Mouse (Mus musculus) liver, embryonic 14.5 days (tissue): ENCODE results near the gene Wbp1l. TPM values are rescaled to one million over a fixed set of nuclear protein-coding genes. Genes with fewer than 3 reads are reported as not detected.
"Not testable (repeated sequence)": the region's sequence is repeated elsewhere in the genome, so short reads cannot be mapped to it uniquely, and the experiment has no call there.

Experiments
- ATAC-seq: fragments of 200-750 bp; cut with Nextera tagmentation; 2 replicates; pipeline ENCODE4 v1.8.0; 2017; ENCODE audit warnings: moderate number of reproducible peaks, mild to moderate bottlenecking, moderate library complexity; ENCODE audit not compliant: insufficient read depth
- DNase-seq, 3 experiments: peaks; one replicate each; pipeline ENCODE4 v3.0.0-alpha.2; 2012 to 2013; ENCODE audit warnings: low read depth in 3 of 3, low spot score in 3 of 3
- H3K27ac ChIP-seq: fragments of 300-500 bp; sonication (generic); 2 replicates; pipeline ENCODE4 v1.5.1; 2014; ENCODE audit warnings: moderate library complexity, mild to moderate bottlenecking, control low read depth, inconsistent platforms
- H3K27me3 ChIP-seq: fragments of 300-500 bp; sonication (generic); 2 replicates; pipeline ENCODE4 v1.6.1; 2014; ENCODE audit warnings: mild to moderate bottlenecking, low read length, moderate library complexity; ENCODE audit not compliant: control insufficient read depth, insufficient read depth
- H3K36me3 ChIP-seq: fragments of 300-500 bp; sonication (generic); replicated peaks from 2 replicates; pipeline ENCODE4 v1.6.1; 2014; ENCODE audit warnings: low read depth; ENCODE audit not compliant: control insufficient read depth, insufficient read depth
- H3K4me1 ChIP-seq, 2 experiments: fragments of 200-500 bp in 1 of 2; fragments of 300-500 bp in 1 of 2; sonication (generic) in 1 of 2; replicated peaks; 2 replicates each; pipeline ENCODE4 v1.6.1; 2012 to 2014; ENCODE audit warnings: antibody characterized with exemption in 1 of 2, inconsistent platforms in 1 of 2, low read length in 1 of 2; ENCODE audit not compliant: control insufficient read depth in 2 of 2, insufficient read depth in 2 of 2
- H3K4me2 ChIP-seq: fragments of 300-500 bp; sonication (generic); 2 replicates; pipeline ENCODE4 v1.6.1; 2014; ENCODE audit warnings: low read depth, mild to moderate bottlenecking, control low read depth, moderate library complexity
- H3K4me3 ChIP-seq, 2 experiments: fragments of 200-500 bp in 1 of 2; fragments of 300-500 bp in 1 of 2; sonication (generic) in 1 of 2; 2 replicates each; pipeline ENCODE4 v1.5.1; 2012 to 2014; ENCODE audit warnings: low read depth in 2 of 2, low read length in 2 of 2, mild to moderate bottlenecking in 2 of 2, control low read depth in 1 of 2, inconsistent platforms in 1 of 2, moderate library complexity in 1 of 2; ENCODE audit not compliant: insufficient read depth in 1 of 2
- H3K9ac ChIP-seq: fragments of 300-500 bp; sonication (generic); replicated peaks from 2 replicates; pipeline ENCODE4 v1.6.1; 2014; ENCODE audit warnings: mild to moderate bottlenecking, control low read depth, moderate library complexity
- H3K9me3 ChIP-seq: fragments of 300-500 bp; sonication (generic); 2 replicates; pipeline ENCODE4 v1.6.1; 2016; ENCODE audit warnings: low read length, mixed read lengths; ENCODE audit not compliant: control insufficient read depth
- CTCF ChIP-seq: IDR thresholded peaks from 2 replicates; pipeline ENCODE4 v1.5.1; 2016; ENCODE audit warnings: antibody characterized with exemption, low read depth, control low read depth
- EP300 ChIP-seq: IDR thresholded peaks from 2 replicates; pipeline ENCODE4 v1.6.1; 2016; ENCODE audit warnings: antibody characterized with exemption, low read depth
- WGBS: fragments of 180-500 bp; shearing (Covaris S2); extraction: QIAGEN DNeasy Blood & Tissue Kit; methylation state at CpG from one replicate; pipeline ENCODE4 v1.1.7; 2014; ENCODE audit not compliant: insufficient replicate concordance; 5-methylcytosine and 5-hydroxymethylcytosine counted together
- polyA plus RNA-seq, 2 experiments: library from polyadenylated mRNA; depleted of rRNA in 1 of 2; stranded (reverse) in 1 of 2; unstranded in 1 of 2; fragments of >200 nt; fragmentation: Nextera tagmentation in 1 of 2; extraction: Ambion mirVana in 1 of 2; gene quantifications; 2 replicates each; pipeline versions ENCODE4 v1.2.1 to v1.2.3; 2012 to 2014

The Wbp1l gene
- polyA plus RNA-seq, 2 experiments: 9.8 to 10.6 TPM

- Histone ChIP-seq H3K9ac (no peak overlapping the region), H3K9me3 (no peaks in the 10 kb centered on the region), H3K27ac (no peak overlapping the region), H3K4me3 (no peak overlapping the region), H3K4me2 (no peak overlapping the region), H3K4me1 (peaks cover 11% of the 10 kb centered on the region in 2 experiments), H3K36me3 (no peaks in the 10 kb centered on the region), H3K27me3 (no peaks in the 10 kb centered on the region)
- ATAC-seq: no peak
- DNase-seq: no peak
- 74% methylated on average over 12 of the region's 12 CpGs for WGBS
- no peak for TF ChIP-seq CTCF
- TF ChIP-seq EP300: no peak
These were observed 40.3 kb upstream of the Wbp1l start for GRCm38 (mm10) chr19:46558631-46559030.

GRCm38 (mm10) chr19:46562132-46562531, 36.8 kb upstream of the Wbp1l start:
- H3K4me1 ChIP-seq: peaks cover 0 to 3% of the 10 kb centered on the region in 2 experiments; a peak in 1 of 4 replicates
- DNase-seq (peak in 1 of 3 experiments; percentile 44), ATAC-seq (peak; percentile 51; the same call in 1 of the 2 replicates)
- no peak overlapping the region for H3K4me2 ChIP-seq
- no peaks in the 10 kb centered on the region for H3K36me3 ChIP-seq
- no peak overlapping the region for H3K27ac ChIP-seq
- H3K9ac ChIP-seq: no peak overlapping the region
- no peaks in the 10 kb centered on the region for H3K27me3 ChIP-seq
- 33% methylated on average over 1 of the region's 1 CpGs for WGBS
- no peak overlapping the region for H3K4me3 ChIP-seq
- H3K9me3 ChIP-seq: no peaks in the 10 kb centered on the region
- no peak for TF ChIP-seq EP300
- TF ChIP-seq CTCF: peak; percentile 89

- no peak overlapping the region for H3K4me2 ChIP-seq
- 78% methylated on average over 14 of the region's 14 CpGs for WGBS
These were observed 36.0 kb upstream of the Wbp1l start for GRCm38 (mm10) chr19:46562581-46563515.

GRCm38 (mm10) chr19:46563603-46564002, 35.3 kb upstream of the Wbp1l start:
- H3K9ac ChIP-seq: no peak overlapping the region
- no peaks in the 10 kb centered on the region for H3K9me3 ChIP-seq
- WGBS: 71% methylated on average over 4 of the region's 4 CpGs
- no peaks in the 10 kb centered on the region for H3K27me3 ChIP-seq
- no peaks in the 10 kb centered on the region for H3K36me3 ChIP-seq
- ATAC-seq (no peak), DNase-seq (no peak)
- TF ChIP-seq EP300 (no peak), CTCF (no peak)
- peaks cover 0 to 3% of the 10 kb centered on the region in 2 experiments; a peak in 1 of 4 replicates for H3K4me1 ChIP-seq
- H3K4me3 ChIP-seq: no peak overlapping the region
- no peak overlapping the region for H3K27ac ChIP-seq
- H3K4me2 ChIP-seq: no peak overlapping the region

More at GRCm38 (mm10) chr19:46562581-46563515, 36.0 kb upstream of the Wbp1l start:
- DNase-seq (no peak), ATAC-seq (no peak)
- Histone ChIP-seq H3K4me1 (peaks cover 0 to 3% of the 10 kb centered on the region in 2 experiments; a peak in 1 of 4 replicates), H3K36me3 (no peaks in the 10 kb centered on the region), H3K27ac (no peak overlapping the region), H3K9ac (no peak overlapping the region), H3K27me3 (no peaks in the 10 kb centered on the region), H3K9me3 (no peaks in the 10 kb centered on the region), H3K4me3 (no peak overlapping the region)
- TF ChIP-seq CTCF: no peak
- TF ChIP-seq EP300: no peak

- no peak for TF ChIP-seq EP300
- TF ChIP-seq CTCF: no peak
- no peaks in the 10 kb centered on the region for H3K9me3 ChIP-seq
These were observed 34.8 kb upstream of the Wbp1l start for GRCm38 (mm10) chr19:46564043-46564462.

GRCm38 (mm10) chr19:46571211-46571877, 27.5 kb upstream of the Wbp1l start:
- Histone ChIP-seq H3K4me1 (peaks cover 10 to 11% of the 10 kb centered on the region in 2 experiments), H3K4me2 (peak overlapping the region; percentile 99)
- not testable (repeated sequence) for H3K36me3 ChIP-seq, H3K4me3 ChIP-seq, ATAC-seq, H3K27me3 ChIP-seq, DNase-seq, H3K9me3 ChIP-seq, H3K27ac ChIP-seq, H3K9ac ChIP-seq
- WGBS: 70% methylated on average over 3 of the region's 3 CpGs

More at GRCm38 (mm10) chr19:46564043-46564462, 34.8 kb upstream of the Wbp1l start:
- Histone ChIP-seq H3K27me3 (no peaks in the 10 kb centered on the region), H3K4me2 (no peak overlapping the region), H3K4me3 (no peak overlapping the region), H3K9ac (no peak overlapping the region), H3K36me3 (no peaks in the 10 kb centered on the region), H3K27ac (no peak overlapping the region), H3K4me1 (peaks cover 0 to 3% of the 10 kb centered on the region in 2 experiments; a peak in 1 of 4 replicates)
- DNase-seq (no peak), ATAC-seq (no peak)
- 64% methylated on average over 14 of the region's 14 CpGs for WGBS
